Mouse (Mus musculus) small intestine, adult 2 months (tissue): Measurements from ENCODE around the gene H2-Ab1.

Experiments
- CTCF ChIP-seq: fragments of 200-500 bp; IDR thresholded peaks from 2 replicates; pipeline ENCODE4 v1.5.1; 2012; ENCODE audit warnings: low read depth, mild to moderate bottlenecking, control low read depth, inconsistent platforms, low read length, moderate library complexity, mixed read lengths; ENCODE audit not compliant: insufficient replicate concordance, insufficient read length; ENCODE audit errors: extremely low read depth
- POLR2A ChIP-seq: fragments of 200-500 bp; IDR thresholded peaks from 2 replicates; pipeline ENCODE4 v1.6.1; 2012; ENCODE audit warnings: low read depth, mild to moderate bottlenecking, control low read depth, inconsistent platforms, low read length, moderate library complexity

DNA sequence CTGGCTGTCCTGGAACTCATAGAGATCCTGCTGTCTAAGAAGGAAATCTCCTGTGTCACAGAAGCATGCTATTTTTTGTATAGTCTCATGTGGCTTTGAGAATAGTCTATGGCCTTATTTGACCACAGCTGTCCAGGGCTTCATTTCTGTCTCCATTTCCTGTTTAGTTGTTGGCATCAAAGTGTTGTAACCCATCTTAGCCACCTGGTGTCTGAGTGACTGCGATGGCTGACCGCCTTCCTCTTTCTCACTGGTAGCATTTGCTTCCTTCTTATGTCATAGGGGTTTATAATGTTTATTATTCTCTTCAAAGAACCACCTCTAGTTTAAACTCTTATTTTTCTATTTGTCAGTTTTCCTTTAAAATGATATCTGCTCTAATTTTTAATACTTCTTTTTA, 8.7 kb upstream of the H2-Ab1 start:
- no peak for TF ChIP-seq POLR2A
- no peak for TF ChIP-seq CTCF
